Mouse (Mus musculus) kidney, embryonic 14.5 days (tissue): ENCODE measurements around the gene Zbtb20. TPM values are rescaled to one million over a fixed set of nuclear protein-coding genes. Genes with fewer than 3 reads are reported as not detected.

Experiments used
- ATAC-seq: fragments of 200-750 bp; cut with Nextera tagmentation; 2 replicates; pipeline ENCODE4 v1.8.0; 2017; ENCODE audit warnings: moderate number of reproducible peaks, mild to moderate bottlenecking, moderate TSS enrichment, moderate library complexity; ENCODE audit not compliant: low FRiP score, low TSS enrichment
- H3K27ac ChIP-seq: fragments of 300-500 bp; sonication (generic); 2 replicates; pipeline ENCODE4 v1.5.1; 2014; ENCODE audit warnings: low read depth, mild to moderate bottlenecking, low read length, moderate library complexity, mixed read lengths
- H3K27me3 ChIP-seq: fragments of 300-500 bp; sonication (generic); 2 replicates; pipeline ENCODE4 v1.6.1; 2014; ENCODE audit warnings: mild to moderate bottlenecking, low read length; ENCODE audit not compliant: control insufficient read depth, insufficient read depth
- H3K36me3 ChIP-seq: fragments of 300-500 bp; sonication (generic); 2 replicates; pipeline ENCODE4 v1.6.1; 2014; ENCODE audit warnings: low read length, mixed read lengths; ENCODE audit not compliant: control insufficient read depth, insufficient read depth
- H3K4me1 ChIP-seq: fragments of 300-500 bp; sonication (generic); 2 replicates; pipeline ENCODE4 v1.6.1; 2014; ENCODE audit warnings: low read length, mixed read lengths; ENCODE audit not compliant: control insufficient read depth, insufficient read depth
- H3K4me2 ChIP-seq: fragments of 300-500 bp; sonication (generic); replicated peaks from 2 replicates; pipeline ENCODE4 v1.6.1; 2014; ENCODE audit warnings: low read depth, mild to moderate bottlenecking, low read length
- H3K4me3 ChIP-seq: fragments of 300-500 bp; sonication (generic); 2 replicates; pipeline ENCODE4 v1.5.1; 2014; ENCODE audit warnings: mild to moderate bottlenecking, low read length
- H3K9ac ChIP-seq: fragments of 300-500 bp; sonication (generic); 2 replicates; pipeline ENCODE4 v1.6.1; 2014; ENCODE audit warnings: low read depth, mild to moderate bottlenecking, low read length, moderate library complexity
- H3K9me3 ChIP-seq: fragments of 300-500 bp; sonication (generic); 2 replicates; pipeline ENCODE4 v1.6.1; 2016; ENCODE audit warnings: low read length; ENCODE audit not compliant: control insufficient read depth
- WGBS: fragments of 180-500 bp; shearing (Covaris S2); extraction: QIAGEN DNeasy Blood & Tissue Kit; methylation state at CpG from one replicate; pipeline ENCODE4 v1.1.7; 2014; 5-methylcytosine and 5-hydroxymethylcytosine counted together
- polyA plus RNA-seq: library from polyadenylated mRNA; unstranded; fragments of >200 nt; fragmentation: Nextera tagmentation; extraction: Ambion mirVana; gene quantifications from 2 replicates; pipeline ENCODE4 v1.2.1, GENCODE M21; 2014

Gene Zbtb20
- polyA plus RNA-seq, 1 experiment from 2014 or later = 43.3 TPM

GRCm38 (mm10) chr16:43098666-43099065 lies 223.0 kb downstream of the Zbtb20 start:
- Histone ChIP-seq H3K27me3 (no peaks in the 10 kb centered on the region), H3K27ac (no peak overlapping the region), H3K9me3 (no peaks in the 10 kb centered on the region), H3K4me1 (no peaks in the 10 kb centered on the region), H3K36me3 (no peaks in the 10 kb centered on the region), H3K9ac (no peak overlapping the region), H3K4me2 (no peak overlapping the region), H3K4me3 (no peak overlapping the region)
- 83% methylated on average over 5 of the region's 5 CpGs for WGBS
- no peak for ATAC-seq

GRCm38 (mm10) chr16:43111288-43111687 lies 235.6 kb downstream of the Zbtb20 start:
- no peak overlapping the region for H3K4me2 ChIP-seq
- H3K27ac ChIP-seq = no peak overlapping the region
- H3K4me1 ChIP-seq = no peaks in the 10 kb centered on the region
- no peaks in the 10 kb centered on the region for H3K9me3 ChIP-seq
- H3K9ac ChIP-seq = no peak overlapping the region
- no peak for ATAC-seq
- H3K4me3 ChIP-seq = no peak overlapping the region
- no peaks in the 10 kb centered on the region for H3K36me3 ChIP-seq
- no peaks in the 10 kb centered on the region for H3K27me3 ChIP-seq
- 63% methylated on average over 1 of the region's 1 CpGs for WGBS

DNA sequence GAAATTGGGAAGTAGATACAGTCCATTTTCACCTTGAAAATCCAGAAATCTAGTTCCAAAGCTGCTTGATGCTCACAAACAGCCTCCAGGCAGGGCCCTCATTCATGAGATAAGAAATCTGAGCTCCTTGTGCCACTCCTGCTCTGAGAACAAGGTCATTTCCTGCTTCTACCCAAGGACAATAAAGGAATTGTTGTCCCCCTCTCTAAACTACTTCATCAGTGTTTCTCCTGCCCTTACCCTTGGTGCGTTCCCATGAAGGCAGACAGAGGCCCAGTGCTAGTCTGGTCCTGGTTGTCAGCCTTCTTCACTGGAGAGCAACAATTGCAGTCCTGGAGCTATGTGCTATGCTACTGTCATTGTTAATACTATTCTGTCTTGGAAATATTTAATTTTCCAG lies 238.3 kb downstream of the Zbtb20 start:
- Histone ChIP-seq H3K36me3 (no peaks in the 10 kb centered on the region), H3K4me2 (no peak overlapping the region), H3K9me3 (no peaks in the 10 kb centered on the region), H3K27ac (no peak overlapping the region), H3K4me3 (no peak overlapping the region), H3K9ac (no peak overlapping the region), H3K27me3 (no peaks in the 10 kb centered on the region), H3K4me1 (no peaks in the 10 kb centered on the region)
- WGBS = 36% methylated on average over 1 of the region's 1 CpGs
- ATAC-seq = no peak

DNA sequence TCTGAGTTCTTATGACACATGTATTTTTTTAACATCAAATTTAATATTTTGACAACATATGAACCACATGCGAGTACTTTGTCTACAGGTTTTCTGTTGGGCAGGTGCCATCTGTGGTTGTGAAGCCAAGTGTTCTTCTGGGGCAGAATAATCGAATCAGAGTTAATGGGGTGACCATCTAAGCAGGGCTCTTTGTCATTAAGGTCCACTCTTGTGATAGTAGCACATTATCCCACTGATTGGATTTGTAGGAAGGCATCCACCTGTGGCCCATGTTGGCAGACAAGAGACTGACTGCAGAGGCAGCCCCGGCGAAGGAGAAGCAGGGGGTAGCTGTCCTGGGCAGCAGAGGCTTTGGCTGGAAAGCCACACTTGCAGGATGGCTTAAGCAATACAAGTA lies 254.3 kb downstream of the Zbtb20 start:
- H3K4me2 ChIP-seq = no peak overlapping the region
- H3K27me3 ChIP-seq = no peaks in the 10 kb centered on the region
- no peaks in the 10 kb centered on the region for H3K9me3 ChIP-seq
- H3K4me3 ChIP-seq = no peak overlapping the region
- H3K27ac ChIP-seq = no peak overlapping the region
- no peaks in the 10 kb centered on the region for H3K36me3 ChIP-seq
- H3K4me1 ChIP-seq = no peaks in the 10 kb centered on the region
- 92% methylated on average over 4 of the region's 4 CpGs for WGBS
- ATAC-seq = no peak
- no peak overlapping the region for H3K9ac ChIP-seq

DNA sequence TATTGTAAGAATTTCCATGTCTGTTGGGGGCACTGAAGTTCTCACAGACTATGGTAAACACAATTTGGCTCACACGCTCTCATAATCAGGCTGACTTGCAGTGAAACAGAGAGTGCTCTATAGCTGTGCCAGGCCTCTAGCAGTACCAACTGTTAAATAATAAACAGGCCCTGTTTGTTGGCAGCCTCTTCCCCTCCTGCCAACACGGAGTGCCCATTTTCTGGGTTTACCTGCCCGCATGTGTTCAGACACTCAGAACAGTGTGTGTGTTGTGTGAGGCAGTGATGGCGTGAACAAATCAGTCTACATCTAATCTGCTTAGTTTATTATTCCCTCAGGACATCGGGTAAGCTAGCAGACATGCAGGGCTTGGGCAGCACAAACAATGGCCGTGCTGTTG lies 254.9 kb downstream of the Zbtb20 start:
- Histone ChIP-seq H3K9me3 (no peaks in the 10 kb centered on the region), H3K27ac (no peak overlapping the region), H3K36me3 (no peaks in the 10 kb centered on the region), H3K9ac (no peak overlapping the region), H3K4me3 (no peak overlapping the region), H3K4me1 (no peaks in the 10 kb centered on the region), H3K4me2 (no peak overlapping the region), H3K27me3 (no peaks in the 10 kb centered on the region)
- no peak for ATAC-seq
- 42% methylated on average over 6 of the region's 6 CpGs for WGBS

DNA sequence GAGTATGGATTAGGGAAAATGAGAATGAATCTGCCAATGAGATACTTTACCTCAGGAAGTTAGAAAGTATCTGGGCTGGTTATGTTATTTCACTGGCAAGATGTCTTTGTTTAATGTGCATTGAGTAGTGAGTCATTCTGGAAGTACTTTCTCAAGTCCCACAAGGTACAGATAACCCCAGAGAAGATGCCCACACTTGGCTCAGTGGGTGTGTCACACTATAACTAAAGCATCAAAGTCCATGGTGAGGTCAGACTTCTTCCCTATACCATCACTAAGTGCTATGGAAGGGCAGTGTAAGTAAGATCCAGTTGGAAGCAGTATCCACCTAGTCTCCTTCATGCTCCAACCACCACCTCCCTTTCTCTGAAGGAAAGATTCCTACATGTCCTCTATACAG lies 255.4 kb downstream of the Zbtb20 start:
- no peak overlapping the region for H3K4me3 ChIP-seq
- H3K9ac ChIP-seq = no peak overlapping the region
- H3K27ac ChIP-seq = no peak overlapping the region
- no peaks in the 10 kb centered on the region for H3K9me3 ChIP-seq
- no peak for ATAC-seq
- H3K27me3 ChIP-seq = no peaks in the 10 kb centered on the region
- H3K4me1 ChIP-seq = no peaks in the 10 kb centered on the region
- no peak overlapping the region for H3K4me2 ChIP-seq
- H3K36me3 ChIP-seq = no peaks in the 10 kb centered on the region

GRCm38 (mm10) chr16:43168506-43168905 lies 292.8 kb downstream of the Zbtb20 start:
- Histone ChIP-seq H3K27ac (no peak overlapping the region), H3K9me3 (no peaks in the 10 kb centered on the region), H3K9ac (no peak overlapping the region), H3K4me2 (no peak overlapping the region), H3K36me3 (no peaks in the 10 kb centered on the region), H3K27me3 (no peaks in the 10 kb centered on the region), H3K4me3 (no peak overlapping the region), H3K4me1 (no peaks in the 10 kb centered on the region)
- WGBS = 59% methylated on average over 4 of the region's 4 CpGs
- 0 out of 2 replicates have a peak, but pooled peaks have one; percentile 35 for ATAC-seq

DNA sequence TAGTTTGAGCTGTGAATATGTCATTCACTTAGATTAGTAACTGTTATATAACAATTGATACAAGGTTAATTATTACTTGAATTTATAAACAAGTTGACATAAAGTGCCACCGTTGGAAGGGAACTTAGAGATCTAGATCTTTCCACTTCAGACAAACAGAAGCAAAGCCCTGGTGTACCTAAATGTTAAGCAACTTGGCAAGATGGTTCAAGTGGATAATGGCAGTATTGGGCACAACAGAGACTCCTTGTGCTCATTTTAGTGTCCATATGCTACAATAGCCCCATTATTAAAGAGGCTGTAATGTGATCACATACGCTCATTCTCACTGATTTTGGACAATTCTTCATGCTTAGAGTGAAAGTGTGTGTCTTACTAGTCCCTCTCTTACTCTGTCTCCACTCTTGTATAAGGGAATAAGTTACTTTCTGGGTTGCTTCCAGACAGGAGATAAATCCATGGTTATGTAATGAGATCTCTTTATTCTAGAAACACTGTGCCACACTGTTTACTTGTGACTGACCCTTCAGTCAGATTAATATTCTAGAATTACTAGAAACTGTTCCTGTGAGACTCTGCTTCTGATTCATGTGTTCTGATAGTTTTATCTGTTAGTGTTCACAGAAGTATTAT lies 293.7 kb downstream of the Zbtb20 start:
- H3K4me2 ChIP-seq = no peak overlapping the region
- WGBS = 85% methylated on average over 2 of the region's 2 CpGs
- H3K9me3 ChIP-seq = no peaks in the 10 kb centered on the region
- H3K4me3 ChIP-seq = no peak overlapping the region
- H3K27me3 ChIP-seq = no peaks in the 10 kb centered on the region
- no peaks in the 10 kb centered on the region for H3K4me1 ChIP-seq
- H3K27ac ChIP-seq = no peak overlapping the region
- ATAC-seq = no peak
- H3K9ac ChIP-seq = no peak overlapping the region
- no peaks in the 10 kb centered on the region for H3K36me3 ChIP-seq

DNA sequence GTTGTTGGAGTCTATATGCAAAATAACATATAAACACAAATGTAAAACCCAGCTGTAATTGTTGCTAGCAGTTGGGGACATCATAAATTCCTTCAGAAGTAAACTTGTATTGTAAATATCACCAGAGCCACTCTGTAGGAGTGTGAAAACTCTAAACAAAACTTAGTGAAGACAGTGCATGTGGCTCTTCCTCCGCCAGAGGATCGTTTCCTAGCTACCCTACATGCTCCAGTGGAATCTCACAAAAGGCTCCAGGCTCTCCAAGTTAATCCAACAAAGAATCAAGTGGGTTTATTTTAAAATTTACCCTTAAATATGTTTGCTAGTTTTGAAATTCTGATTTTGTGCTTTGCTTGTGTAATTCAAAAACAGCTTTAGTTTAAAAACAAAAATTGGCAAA lies 296.5 kb downstream of the Zbtb20 start:
- 80% methylated on average over 2 of the region's 2 CpGs for WGBS
- H3K9ac ChIP-seq = no peak overlapping the region
- H3K4me1 ChIP-seq = no peaks in the 10 kb centered on the region
- H3K9me3 ChIP-seq = no peaks in the 10 kb centered on the region
- H3K4me3 ChIP-seq = no peak overlapping the region
- H3K4me2 ChIP-seq = no peak overlapping the region
- no peaks in the 10 kb centered on the region for H3K27me3 ChIP-seq
- no peak overlapping the region for H3K27ac ChIP-seq
- H3K36me3 ChIP-seq = no peaks in the 10 kb centered on the region
- ATAC-seq = no peak
